Mouse (Mus musculus): Measurements from ENCODE around the gene Ttn. TPM values are rescaled to one million over a fixed set of nuclear protein-coding genes. Genes with fewer than 3 reads are reported as not detected.

The Ttn gene
- polyA plus RNA-seq, 1 experiment from 2014 or later = 0.22 TPM

- H3K27me3 ChIP-seq (replicated peaks; ENCODE audit: control insufficient read depth, insufficient read depth, low read length) = no peaks in the 10 kb centered on the region
- H3K4me3 ChIP-seq (replicated peaks; ENCODE audit: low read length) = no peak overlapping the region
- H3K9me3 ChIP-seq (ENCODE audit: control insufficient read depth, low read length) = peaks cover 26% of the 10 kb centered on the region
- no peak overlapping the region for H3K9ac ChIP-seq (replicated peaks; ENCODE audit: low read depth, low read length)
- no peaks in the 10 kb centered on the region for H3K4me1 ChIP-seq (replicated peaks; ENCODE audit: control insufficient read depth, insufficient read depth, low read length)
- H3K27ac ChIP-seq (ENCODE audit: low read length) = no peak overlapping the region
- peaks cover 3% of the 10 kb centered on the region for H3K36me3 ChIP-seq (ENCODE audit: control insufficient read depth, insufficient read depth)
- no peak for ATAC-seq
- H3K4me2 ChIP-seq (ENCODE audit: low read length) = no peak overlapping the region
- WGBS = 96% methylated on average over 14 of the region's 14 CpGs
Measured at GRCm38 (mm10) chr2:76719650-76720049, 262.7 kb downstream of the Ttn start.

DNA sequence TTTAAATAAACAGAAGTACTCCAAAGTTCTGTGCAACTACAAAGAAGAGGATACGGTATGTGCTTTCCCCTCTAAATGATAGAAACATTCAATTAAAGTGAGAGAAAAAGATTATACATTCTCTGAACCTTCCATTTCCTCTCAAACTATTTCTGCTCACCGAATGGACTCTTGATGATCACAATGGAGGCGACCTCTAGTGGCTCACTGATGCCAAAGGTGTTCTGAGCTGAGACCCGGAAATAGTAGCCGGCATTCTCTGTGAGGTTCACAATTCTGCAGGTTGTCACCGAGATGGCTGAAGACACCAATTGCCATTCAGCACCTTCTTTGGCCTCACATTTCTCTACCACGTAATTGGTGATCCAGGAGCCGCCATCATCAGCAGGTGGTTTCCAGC, 267.4 kb downstream of the Ttn start:
- no peak for ATAC-seq
- 74% methylated on average over 8 of the region's 8 CpGs for WGBS
- no peak overlapping the region for H3K4me3 ChIP-seq (replicated peaks; ENCODE audit: low read length)
- no peaks in the 10 kb centered on the region for H3K4me1 ChIP-seq (replicated peaks; ENCODE audit: control insufficient read depth, insufficient read depth, low read length)
- H3K27me3 ChIP-seq (replicated peaks; ENCODE audit: control insufficient read depth, insufficient read depth, low read length) = no peaks in the 10 kb centered on the region
- no peak overlapping the region for H3K27ac ChIP-seq (ENCODE audit: low read length)
- no peak overlapping the region for H3K9ac ChIP-seq (replicated peaks; ENCODE audit: low read depth, low read length)
- no peak overlapping the region for H3K4me2 ChIP-seq (ENCODE audit: low read length)
- peaks cover 39% of the 10 kb centered on the region for H3K9me3 ChIP-seq (ENCODE audit: control insufficient read depth, low read length)
- peaks cover 13% of the 10 kb centered on the region for H3K36me3 ChIP-seq (ENCODE audit: control insufficient read depth, insufficient read depth)

- no peak overlapping the region for H3K4me3 ChIP-seq (replicated peaks; ENCODE audit: low read length)
- H3K9me3 ChIP-seq (ENCODE audit: control insufficient read depth, low read length) = peaks cover 27% of the 10 kb centered on the region
- no peak overlapping the region for H3K27ac ChIP-seq (ENCODE audit: low read length)
- H3K9ac ChIP-seq (replicated peaks; ENCODE audit: low read depth, low read length) = no peak overlapping the region
- no peaks in the 10 kb centered on the region for H3K4me1 ChIP-seq (replicated peaks; ENCODE audit: control insufficient read depth, insufficient read depth, low read length)
- H3K36me3 ChIP-seq (ENCODE audit: control insufficient read depth, insufficient read depth) = peaks cover 14% of the 10 kb centered on the region
- no peak overlapping the region for H3K4me2 ChIP-seq (ENCODE audit: low read length)
- H3K27me3 ChIP-seq (replicated peaks; ENCODE audit: control insufficient read depth, insufficient read depth, low read length) = no peaks in the 10 kb centered on the region
- ATAC-seq = no peak
- 96% methylated on average over 3 of the region's 3 CpGs for WGBS
Measured at GRCm38 (mm10) chr2:76708512-76708911, 273.8 kb downstream of the Ttn start.

DNA sequence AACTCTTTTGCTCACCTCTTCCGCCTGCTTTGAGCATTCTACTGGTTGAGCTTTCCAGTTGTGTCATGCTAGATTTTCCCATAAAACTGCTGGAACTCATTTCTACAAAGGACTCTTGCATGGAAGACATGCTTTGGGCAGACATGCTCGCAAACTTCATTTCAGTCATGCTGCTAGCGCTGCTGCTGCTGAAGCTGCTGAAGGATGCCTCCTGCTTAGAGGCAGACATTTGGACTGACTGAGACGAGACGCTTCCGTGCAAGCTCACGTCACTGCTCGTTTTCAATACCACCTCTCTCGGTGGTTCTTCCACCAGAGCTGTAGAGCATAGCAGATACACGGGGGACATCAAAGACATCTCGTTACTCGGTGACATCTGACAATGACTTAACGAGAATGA, 276.7 kb downstream of the Ttn start:
- Histone ChIP-seq H3K9ac (replicated peaks; ENCODE audit: low read depth, low read length) (no peak overlapping the region), H3K4me1 (replicated peaks; ENCODE audit: control insufficient read depth, insufficient read depth, low read length) (no peaks in the 10 kb centered on the region), H3K27ac (ENCODE audit: low read length) (no peak overlapping the region), H3K9me3 (ENCODE audit: control insufficient read depth, low read length) (peaks cover 10% of the 10 kb centered on the region), H3K36me3 (ENCODE audit: control insufficient read depth, insufficient read depth) (peaks cover 10% of the 10 kb centered on the region; the same call in 1 of the 2 replicates), H3K27me3 (replicated peaks; ENCODE audit: control insufficient read depth, insufficient read depth, low read length) (no peaks in the 10 kb centered on the region), H3K4me2 (ENCODE audit: low read length) (no peak overlapping the region), H3K4me3 (replicated peaks; ENCODE audit: low read length) (no peak overlapping the region)
- 72% methylated on average over 13 of the region's 13 CpGs for WGBS
- ATAC-seq = no peak

GRCm38 (mm10) chr2:76702751-76703150, 279.6 kb downstream of the Ttn start:
- Histone ChIP-seq H3K9me3 (ENCODE audit: control insufficient read depth, low read length) (no peaks in the 10 kb centered on the region), H3K4me2 (ENCODE audit: low read length) (no peak overlapping the region), H3K27me3 (replicated peaks; ENCODE audit: control insufficient read depth, insufficient read depth, low read length) (no peaks in the 10 kb centered on the region), H3K27ac (ENCODE audit: low read length) (no peak overlapping the region), H3K36me3 (ENCODE audit: control insufficient read depth, insufficient read depth) (no peaks in the 10 kb centered on the region), H3K9ac (replicated peaks; ENCODE audit: low read depth, low read length) (no peak overlapping the region), H3K4me1 (replicated peaks; ENCODE audit: control insufficient read depth, insufficient read depth, low read length) (no peaks in the 10 kb centered on the region), H3K4me3 (replicated peaks; ENCODE audit: low read length) (no peak overlapping the region)
- WGBS = 89% methylated on average over 5 of the region's 5 CpGs
- ATAC-seq = no peak

DNA sequence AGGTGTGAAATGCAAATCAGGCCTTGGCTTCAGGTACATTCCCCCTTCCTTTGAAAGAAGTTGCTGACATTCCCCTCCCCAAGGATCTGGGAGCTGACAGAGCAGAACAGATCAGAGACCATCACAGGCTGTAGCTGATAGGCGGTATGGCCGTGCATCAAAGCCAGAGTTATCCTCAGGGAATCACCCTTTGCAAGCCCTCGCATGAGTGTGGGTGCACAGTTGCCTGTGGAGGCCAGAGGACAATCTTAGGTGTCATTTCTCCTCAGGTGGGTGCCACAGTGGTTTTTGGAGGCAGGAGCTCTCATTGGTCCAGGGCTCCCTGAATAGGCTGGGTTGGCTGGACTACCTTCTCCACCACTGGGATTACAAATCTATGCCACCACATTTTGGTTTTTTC, 280.2 kb downstream of the Ttn start:
- peaks cover 5% of the 10 kb centered on the region for H3K36me3 ChIP-seq (ENCODE audit: control insufficient read depth, insufficient read depth)
- no peaks in the 10 kb centered on the region for H3K27me3 ChIP-seq (replicated peaks; ENCODE audit: control insufficient read depth, insufficient read depth, low read length)
- WGBS = 92% methylated on average over 3 of the region's 3 CpGs
- no peak overlapping the region for H3K27ac ChIP-seq (ENCODE audit: low read length)
- H3K9ac ChIP-seq (replicated peaks; ENCODE audit: low read depth, low read length) = no peak overlapping the region
- H3K9me3 ChIP-seq (ENCODE audit: control insufficient read depth, low read length) = no peaks in the 10 kb centered on the region
- no peaks in the 10 kb centered on the region for H3K4me1 ChIP-seq (replicated peaks; ENCODE audit: control insufficient read depth, insufficient read depth, low read length)
- ATAC-seq = no peak
- H3K4me2 ChIP-seq (ENCODE audit: low read length) = no peak overlapping the region
- H3K4me3 ChIP-seq (replicated peaks; ENCODE audit: low read length) = no peak overlapping the region

GRCm38 (mm10) chr2:76695290-76695689, 287.1 kb downstream of the Ttn start:
- H3K9ac ChIP-seq (replicated peaks; ENCODE audit: low read depth, low read length) = no peak overlapping the region
- WGBS = 89% methylated on average over 6 of the region's 6 CpGs
- H3K36me3 ChIP-seq (ENCODE audit: control insufficient read depth, insufficient read depth) = peaks cover 29% of the 10 kb centered on the region
- no peaks in the 10 kb centered on the region for H3K9me3 ChIP-seq (ENCODE audit: control insufficient read depth, low read length)
- no peak overlapping the region for H3K27ac ChIP-seq (ENCODE audit: low read length)
- ATAC-seq = no peak
- no peak overlapping the region for H3K4me3 ChIP-seq (replicated peaks; ENCODE audit: low read length)
- H3K4me1 ChIP-seq (replicated peaks; ENCODE audit: control insufficient read depth, insufficient read depth, low read length) = no peaks in the 10 kb centered on the region
- H3K4me2 ChIP-seq (ENCODE audit: low read length) = no peak overlapping the region
- H3K27me3 ChIP-seq (replicated peaks; ENCODE audit: control insufficient read depth, insufficient read depth, low read length) = no peaks in the 10 kb centered on the region

DNA sequence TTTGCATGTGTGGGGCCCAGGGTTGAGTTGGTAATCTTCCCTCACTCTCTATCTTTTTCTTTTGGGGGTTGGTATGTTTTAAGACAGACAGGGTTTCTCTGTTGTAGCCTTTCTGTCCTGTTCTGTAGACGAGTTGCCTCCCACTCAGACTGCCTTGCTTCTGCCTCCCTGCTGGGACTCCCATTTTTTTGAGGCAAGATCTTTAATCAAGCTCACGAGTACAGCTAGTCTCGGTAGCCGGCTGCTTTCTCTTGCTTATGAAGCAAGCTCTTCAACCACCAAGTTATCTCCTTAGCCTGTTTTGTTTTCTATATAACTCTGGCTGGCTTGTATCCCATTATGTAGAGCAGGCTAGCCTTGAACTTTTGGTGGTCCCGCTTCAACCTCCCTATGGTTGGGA, 288.6 kb downstream of the Ttn start:
- Histone ChIP-seq H3K4me2 (ENCODE audit: low read length) (no peak overlapping the region), H3K4me1 (replicated peaks; ENCODE audit: control insufficient read depth, insufficient read depth, low read length) (no peaks in the 10 kb centered on the region)
- ATAC-seq = no peak

DNA sequence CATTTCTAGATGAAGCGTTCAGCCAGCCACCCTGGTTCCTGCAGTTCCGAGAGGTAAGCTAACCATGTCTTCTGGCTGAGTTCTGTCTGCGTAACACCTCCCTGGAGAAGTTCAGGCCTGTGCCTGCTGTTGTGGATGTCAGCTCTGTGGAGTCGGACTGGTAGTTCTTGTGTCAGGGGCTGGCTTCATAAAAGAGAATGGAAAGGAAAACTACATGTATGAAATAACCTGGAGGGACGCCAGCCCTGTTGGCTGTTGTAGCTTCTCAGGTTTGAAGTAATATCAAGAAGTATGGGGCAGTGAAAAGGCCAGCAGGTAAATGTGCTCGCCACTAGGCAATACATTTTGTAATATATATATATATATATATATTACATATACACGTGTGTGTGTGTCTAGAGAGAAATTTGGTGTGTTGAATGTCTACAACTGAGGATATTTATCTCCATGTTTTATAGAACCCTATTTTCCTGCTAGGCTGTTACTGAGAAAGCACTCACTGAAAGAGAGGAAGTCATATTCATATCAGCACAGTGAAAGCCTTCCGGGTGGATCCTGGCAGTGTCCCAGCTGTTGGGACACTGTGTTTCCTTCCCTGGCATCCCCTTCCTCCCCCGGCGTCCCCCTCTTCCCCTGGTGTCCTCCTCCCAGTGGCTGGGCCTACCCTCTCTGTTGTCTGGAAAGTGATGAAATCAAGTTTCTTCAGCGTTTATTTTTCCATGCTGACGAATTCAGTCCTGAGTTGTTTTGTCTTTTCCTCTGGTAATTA, 291.7 kb downstream of the Ttn start:
- Histone ChIP-seq H3K9ac (replicated peaks; ENCODE audit: low read depth, low read length) (no peak overlapping the region), H3K36me3 (ENCODE audit: control insufficient read depth, insufficient read depth) (peaks cover 33% of the 10 kb centered on the region), H3K4me2 (ENCODE audit: low read length) (no peak overlapping the region), H3K4me1 (replicated peaks; ENCODE audit: control insufficient read depth, insufficient read depth, low read length) (no peaks in the 10 kb centered on the region), H3K4me3 (replicated peaks; ENCODE audit: low read length) (no peak overlapping the region), H3K27me3 (replicated peaks; ENCODE audit: control insufficient read depth, insufficient read depth, low read length) (no peaks in the 10 kb centered on the region), H3K27ac (ENCODE audit: low read length) (no peak overlapping the region), H3K9me3 (ENCODE audit: control insufficient read depth, low read length) (no peaks in the 10 kb centered on the region)
- no peak for ATAC-seq
- WGBS = 88% methylated on average over 12 of the region's 12 CpGs

More for the DNA sequence above, 288.6 kb downstream of the Ttn start:
- Histone ChIP-seq H3K27ac (ENCODE audit: low read length) (no peak overlapping the region), H3K9ac (replicated peaks; ENCODE audit: low read depth, low read length) (no peak overlapping the region), H3K36me3 (ENCODE audit: control insufficient read depth, insufficient read depth) (peaks cover 32% of the 10 kb centered on the region), H3K4me3 (replicated peaks; ENCODE audit: low read length) (no peak overlapping the region), H3K27me3 (replicated peaks; ENCODE audit: control insufficient read depth, insufficient read depth, low read length) (no peaks in the 10 kb centered on the region), H3K9me3 (ENCODE audit: control insufficient read depth, low read length) (no peaks in the 10 kb centered on the region)
- 78% methylated on average over 5 of the region's 5 CpGs for WGBS

DNA sequence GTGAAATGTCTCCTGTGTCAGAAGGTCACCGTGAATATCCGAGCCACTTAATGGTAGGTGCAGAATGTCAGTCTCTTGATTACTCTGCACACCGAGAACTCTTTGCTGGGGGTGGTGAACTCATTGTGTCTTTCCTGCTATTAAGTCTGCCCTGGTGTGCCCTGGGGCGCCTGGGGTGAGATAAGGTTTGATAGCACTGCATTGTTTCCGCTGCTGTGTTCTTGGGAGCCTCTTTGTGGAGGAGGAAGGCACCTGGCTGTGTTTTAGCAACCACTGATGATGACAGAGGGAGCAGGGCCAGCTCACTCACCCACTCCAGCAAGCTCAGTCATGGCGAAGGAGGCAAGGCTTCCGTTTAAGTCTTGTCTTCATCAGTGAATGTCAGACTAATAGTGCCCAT, 294.2 kb downstream of the Ttn start:
- Histone ChIP-seq H3K27me3 (replicated peaks; ENCODE audit: control insufficient read depth, insufficient read depth, low read length) (no peaks in the 10 kb centered on the region), H3K27ac (ENCODE audit: low read length) (no peak overlapping the region), H3K9me3 (ENCODE audit: control insufficient read depth, low read length) (no peaks in the 10 kb centered on the region), H3K4me3 (replicated peaks; ENCODE audit: low read length) (no peak overlapping the region), H3K36me3 (ENCODE audit: control insufficient read depth, insufficient read depth) (peaks cover 24% of the 10 kb centered on the region), H3K4me1 (replicated peaks; ENCODE audit: control insufficient read depth, insufficient read depth, low read length) (no peaks in the 10 kb centered on the region), H3K9ac (replicated peaks; ENCODE audit: low read depth, low read length) (no peak overlapping the region), H3K4me2 (ENCODE audit: low read length) (no peak overlapping the region)
- WGBS = 72% methylated on average over 7 of the region's 7 CpGs
- ATAC-seq = no peak
